Mouse (Mus musculus) heart, embryonic 15.5 days (tissue): ENCODE data around the gene Vmn1r38. TPM values are rescaled to one million over a fixed set of nuclear protein-coding genes. Genes with fewer than 3 reads are reported as not detected.
"Not testable (repeated sequence)": the region's sequence is repeated elsewhere in the genome, so short reads cannot be mapped to it uniquely, and the experiment has no call there.

ENCODE experiments used
- ATAC-seq: fragments of 200-750 bp; cut with Nextera tagmentation; replicated peaks from 2 replicates; pipeline ENCODE4 v1.8.0; 2017; ENCODE audit warnings: low read depth, moderate TSS enrichment; ENCODE audit not compliant: insufficient number of reproducible peaks, insufficient read depth, low FRiP score
- H3K27ac ChIP-seq: fragments of 300-500 bp; sonication (generic); 2 replicates; pipeline ENCODE4 v1.5.1; 2015; ENCODE audit warnings: mild to moderate bottlenecking, inconsistent platforms
- H3K27me3 ChIP-seq: fragments of 300-500 bp; sonication (generic); 2 replicates; pipeline ENCODE4 v1.6.1; 2015; ENCODE audit warnings: inconsistent platforms
- H3K36me3 ChIP-seq: fragments of 300-500 bp; sonication (generic); 2 replicates; pipeline ENCODE4 v1.6.1; 2015; ENCODE audit warnings: mild to moderate bottlenecking, inconsistent platforms
- H3K4me1 ChIP-seq: fragments of 300-500 bp; sonication (generic); replicated peaks from 2 replicates; pipeline ENCODE4 v1.6.1; 2015; ENCODE audit warnings: inconsistent platforms
- H3K4me2 ChIP-seq: fragments of 300-500 bp; sonication (generic); 2 replicates; pipeline ENCODE4 v1.6.1; 2015; ENCODE audit warnings: inconsistent platforms, mild to moderate bottlenecking, moderate library complexity
- H3K4me3 ChIP-seq: fragments of 300-500 bp; sonication (generic); 2 replicates; pipeline ENCODE4 v1.5.1; 2015; ENCODE audit warnings: mild to moderate bottlenecking, inconsistent platforms
- H3K9ac ChIP-seq: fragments of 300-500 bp; sonication (generic); 2 replicates; pipeline ENCODE4 v1.6.1; 2015; ENCODE audit warnings: mild to moderate bottlenecking, inconsistent platforms
- H3K9me3 ChIP-seq: fragments of 300-500 bp; sonication (generic); replicated peaks from 2 replicates; pipeline ENCODE4 v1.6.1; 2016; ENCODE audit warnings: inconsistent platforms
- WGBS: fragments of 180-500 bp; shearing (Covaris S2); methylation state at CpG from one replicate; pipeline ENCODE4 v1.1.7; 2015; ENCODE audit warnings: mixed read lengths; 5-methylcytosine and 5-hydroxymethylcytosine counted together
- polyA plus RNA-seq: library from polyadenylated mRNA; unstranded; fragments of >200 nt; fragmentation: Nextera tagmentation; extraction: Ambion mirVana; gene quantifications from 2 replicates; pipeline ENCODE4 v1.2.1, GENCODE M21; 2015

The Vmn1r38 gene
- not detected in 2 replicates for polyA plus RNA-seq

GRCm38 (mm10) chr6:66782527-66782926 lies at the start of gene Vmn1r38:
Gene Vmn1r38 (minus strand): TSS chr6:66782627.
- not testable (repeated sequence) for H3K9me3 ChIP-seq, ATAC-seq

GRCm38 (mm10) chr6:66810509-66810908 lies 28.1 kb upstream of the Vmn1r38 start, which contains the start of gene Vmn1r39:
Gene Vmn1r39 (minus strand): TSS chr6:66810609.
- no peak for ATAC-seq
- H3K9me3 ChIP-seq: no peaks in the 10 kb centered on the region
- no peaks in the 10 kb centered on the region for H3K36me3 ChIP-seq
- H3K4me3 ChIP-seq: no peak within 1 kb of the TSS
- WGBS: 83% methylated on average over 2 of the region's 2 CpGs
- no peak within 1 kb of the TSS for H3K27ac ChIP-seq
- H3K4me2 ChIP-seq: no peak within 1 kb of the TSS
- H3K4me1 ChIP-seq: no peaks in the 10 kb centered on the region
- H3K9ac ChIP-seq: no peak within 1 kb of the TSS
- no peaks in the 10 kb centered on the region for H3K27me3 ChIP-seq

More at GRCm38 (mm10) chr6:66782527-66782926, at the start of gene Vmn1r38:
- H3K36me3 ChIP-seq, H3K27me3 ChIP-seq, H3K4me3 ChIP-seq, H3K27ac ChIP-seq, H3K4me1 ChIP-seq, H3K9ac ChIP-seq, H3K4me2 ChIP-seq: not testable (repeated sequence)

- WGBS: 56% methylated on average over 1 of the region's 1 CpGs
- H3K27me3 ChIP-seq: no peaks in the 10 kb centered on the region
- H3K9ac ChIP-seq: no peak overlapping the region
- ATAC-seq: no peak
- H3K4me1 ChIP-seq: no peaks in the 10 kb centered on the region
- no peaks in the 10 kb centered on the region for H3K36me3 ChIP-seq
- H3K27ac ChIP-seq: no peak overlapping the region
- no peak overlapping the region for H3K4me2 ChIP-seq
- H3K4me3 ChIP-seq: no peak overlapping the region
- H3K9me3 ChIP-seq: no peaks in the 10 kb centered on the region
Measured at GRCm38 (mm10) chr6:66806311-66806710, 23.9 kb upstream of the Vmn1r38 start.

GRCm38 (mm10) chr6:66805713-66806112 lies 23.3 kb upstream of the Vmn1r38 start:
- H3K27ac ChIP-seq: no peak overlapping the region
- no peaks in the 10 kb centered on the region for H3K27me3 ChIP-seq
- no peak overlapping the region for H3K4me3 ChIP-seq
- 75% methylated on average over 3 of the region's 3 CpGs for whole genome bisulfite sequencing
- H3K9me3 ChIP-seq: no peaks in the 10 kb centered on the region
- no peak overlapping the region for H3K9ac ChIP-seq
- no peaks in the 10 kb centered on the region for H3K4me1 ChIP-seq
- H3K4me2 ChIP-seq: no peak overlapping the region
- ATAC-seq: no peak
- H3K36me3 ChIP-seq: no peaks in the 10 kb centered on the region

GRCm38 (mm10) chr6:66729082-66729481 lies 53.3 kb downstream of the Vmn1r38 start, which contains the start of gene Vmn1r37:
Gene Vmn1r37 (plus strand): TSS chr6:66729382.
- H3K9me3 ChIP-seq, H3K27me3 ChIP-seq, H3K27ac ChIP-seq, H3K4me2 ChIP-seq, H3K9ac ChIP-seq, H3K4me1 ChIP-seq, H3K4me3 ChIP-seq, H3K36me3 ChIP-seq, ATAC-seq: not testable (repeated sequence)

Other genes starting within 250 kb of the Vmn1r38 start
- gene Mad2l1, start 247.2 kb downstream of the Vmn1r38 start, polyA plus RNA-seq: 63.1 and 64.2 TPM in 2 replicates
- 0.06 TPM in 1 of 2 replicates, not detected in the other for gene Vmn1r32, start 222.5 kb downstream of the Vmn1r38 start, polyA plus RNA-seq
- not detected in 2 replicates for gene Vmn1r33, start 164.3 kb downstream of the Vmn1r38 start, polyA plus RNA-seq
- not detected in 2 replicates for gene Vmn1r34, start 138.7 kb downstream of the Vmn1r38 start, polyA plus RNA-seq
- not detected in 2 replicates for gene Vmn1r35, start 96.7 kb downstream of the Vmn1r38 start, polyA plus RNA-seq
- gene Vmn1r36, start 63.5 kb downstream of the Vmn1r38 start, polyA plus RNA-seq: not detected in 2 replicates
- not detected in 2 replicates for gene Vmn1r37, start 53.2 kb downstream of the Vmn1r38 start, polyA plus RNA-seq
- gene Vmn1r39, start 28.0 kb upstream of the Vmn1r38 start, polyA plus RNA-seq: not detected in 2 replicates
- gene Gng12, start 113.8 kb upstream of the Vmn1r38 start, polyA plus RNA-seq: 54.2 and 57.8 TPM in 2 replicates